Mouse (Mus musculus) kidney, adult 2 months (tissue): ENCODE measurements around the gene Leap2.

ENCODE experiments used
- CTCF ChIP-seq: fragments of 200-500 bp; conservative IDR thresholded peaks from 2 replicates; pipeline ENCODE4 v1.5.1; 2011; ENCODE audit warnings: low read depth, mild to moderate bottlenecking, control low read depth, low read length, moderate library complexity, mixed read lengths; ENCODE audit not compliant: insufficient read depth, insufficient read length
- POLR2A ChIP-seq: fragments of 200-500 bp; IDR thresholded peaks from one replicate; pipeline ENCODE4 v1.6.1; 2011; ENCODE audit warnings: low read depth, low read length, control low read depth

DNA sequence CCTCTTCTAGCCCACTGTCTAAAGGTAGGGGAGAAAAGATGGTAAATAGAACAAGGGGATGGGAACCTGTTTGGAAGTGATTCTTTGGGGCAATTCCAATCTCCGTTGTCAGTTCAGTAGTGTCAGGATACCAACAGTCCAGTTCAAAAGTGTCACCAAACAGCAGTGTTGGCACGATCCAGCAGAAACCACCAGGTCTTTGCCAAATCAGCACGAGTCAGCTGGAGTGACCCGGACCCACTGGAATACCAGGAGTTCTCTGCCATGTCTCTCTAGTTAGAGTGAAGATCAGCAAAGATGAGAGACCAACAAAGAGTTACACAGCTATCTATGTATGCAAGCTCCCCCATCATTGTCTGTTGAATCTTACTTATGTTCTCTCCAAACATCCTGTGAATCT, 9.1 kb downstream of the Leap2 start:
- TF ChIP-seq CTCF (no peak), POLR2A (no peak)
